ENCODE assay signal across 7 mouse cellular contexts in genomic region chr4:31963354-31964193, GRCm38 (mm10). TPM values are rescaled to one million over a fixed set of nuclear protein-coding genes. Genes with fewer than 3 reads are reported as not detected.
DNase-seq lines count a peak whose midpoint lies in the region; ATAC-seq lines count a peak whose summit lies in the region.

TSS of gene Map3k7 (plus strand) at chr4:31964097.

- peak; percentile 93 for DNase-seq in adrenal gland, adult 2 months
- DNase-seq in embryo, embryonic 11.5 days (ENCODE audit: low read depth, low spot score) = peak; percentile 90
- peak; percentile 87 to 93 for DNase-seq in gastrocnemius, postnatal 36 days
- DNase-seq in left cerebral cortex, postnatal 25 days (ENCODE audit: low spot score in 2 of 2) = peak; percentile 95 to 96
- peak; percentile 96 for DNase-seq in midbrain, embryonic 10.5 days (ENCODE audit: low spot score)
- DNase-seq in right cerebral cortex, postnatal 4 days = peak; percentile 94

- peak within 1 kb of the TSS; percentile 62 for H3K4me3 ChIP-seq in intestine, embryonic 15.5 days (replicated peaks)
- H3K4me3 ChIP-seq in midbrain, embryonic 10.5 days = peak within 1 kb of the TSS; percentile 91

- ATAC-seq in intestine, embryonic 15.5 days = peak; percentile 96

- intact Hi-C loops in gastrocnemius, postnatal 36 days (cut with DNase I) = no loop called here
- intact Hi-C loops in left cerebral cortex, postnatal 25 days (cut with DNase I) = no loop called here

- WGBS in intestine, embryonic 15.5 days = under 1% methylated on average over 87 of the region's 88 CpGs
- under 1% methylated on average over 88 of the region's 88 CpGs for WGBS in midbrain, embryonic 10.5 days

- peak within 1 kb of the TSS; percentile 74 for H3K4me2 ChIP-seq in intestine, embryonic 15.5 days (replicated peaks)

- peak within 1 kb of the TSS; percentile 92 for H3K9ac ChIP-seq in intestine, embryonic 15.5 days

- no peaks in the 10 kb centered on the region for H3K36me3 ChIP-seq in intestine, embryonic 15.5 days
- H3K36me3 ChIP-seq in midbrain, embryonic 10.5 days = no peaks in the 10 kb centered on the region

- no peaks in the 10 kb centered on the region for H3K9me3 ChIP-seq in intestine, embryonic 15.5 days
- no peaks in the 10 kb centered on the region for H3K9me3 ChIP-seq in midbrain, embryonic 10.5 days (replicated peaks)

- no peaks in the 10 kb centered on the region for H3K27me3 ChIP-seq in intestine, embryonic 15.5 days (replicated peaks)
- H3K27me3 ChIP-seq in midbrain, embryonic 10.5 days (ENCODE audit: low read depth, poor library complexity, severe bottlenecking) = no peaks in the 10 kb centered on the region

- H3K27ac ChIP-seq in intestine, embryonic 15.5 days = peak within 1 kb of the TSS; percentile 99
- H3K27ac ChIP-seq in midbrain, embryonic 10.5 days (replicated peaks) = peak within 1 kb of the TSS; percentile 95

- H3K4me1 ChIP-seq in intestine, embryonic 15.5 days (replicated peaks) = peaks cover 9% of the 10 kb centered on the region; the same call in 1 of the 2 replicates
- peaks cover 27% of the 10 kb centered on the region for H3K4me1 ChIP-seq in midbrain, embryonic 10.5 days

RNA-seq across cellular contexts. Expression of gene Map3k7, which starts in this region (rescaled TPM):
- 10 to 100 TPM; 45.4 to 46.0 TPM for total RNA-seq in adrenal gland, adult 2 months (2021)
- 40.6 and 42.0 TPM in 2 replicates for polyA plus RNA-seq in adrenal gland, adult 2 months (2012; rRNA removed)
- 10 to 100 TPM; 30.8 to 33.9 TPM for total RNA-seq in gastrocnemius, postnatal 36 days (2021)
- 23.0 TPM in 2 replicates for polyA plus RNA-seq in intestine, embryonic 15.5 days (2015; fragmentation: Nextera tagmentation; extraction: Ambion mirVana)
- total RNA-seq in left cerebral cortex, postnatal 25 days (2021) = 10 to 100 TPM; 40.1 to 45.1 TPM
- 36.1 and 39.1 TPM in 2 replicates for polyA plus RNA-seq in midbrain, embryonic 10.5 days (2016; fragmentation: Nextera tagmentation; extraction: Ambion mirVana)

Comparison
In these comparisons a context has a peak if more than half of its experiments do, and no peak if none do; other contexts are left out.
1. Peak in every context shown above with its lines: DNase-seq, ATAC-seq, H3K4me3 ChIP-seq and H3K27ac ChIP-seq.